Mouse (Mus musculus): ENCODE data around the gene Ccdc40. TPM values are rescaled to one million over a fixed set of nuclear protein-coding genes. Genes with fewer than 3 reads are reported as not detected.
"Not testable (repeated sequence)": the region's sequence is repeated elsewhere in the genome, so short reads cannot be mapped to it uniquely, and the experiment has no call there.

Ccdc40 gene
- polyA plus RNA-seq, 1 experiment from 2014 or later, result 19.1 TPM

GRCm38 (mm10) chr11:119272492-119272891, 44.1 kb downstream of the Ccdc40 start:
- 59% methylated on average over 3 of the region's 3 CpGs for WGBS
- not testable (repeated sequence) for H3K4me3 ChIP-seq; H3K4me2 ChIP-seq (replicated peaks); H3K27me3 ChIP-seq; H3K27ac ChIP-seq; H3K9me3 ChIP-seq (replicated peaks); ATAC-seq (ENCODE audit: low FRiP score); H3K9ac ChIP-seq
- Histone ChIP-seq H3K4me1 (peaks cover 14% of the 10 kb centered on the region), H3K36me3 (peaks cover 37% of the 10 kb centered on the region)

DNA sequence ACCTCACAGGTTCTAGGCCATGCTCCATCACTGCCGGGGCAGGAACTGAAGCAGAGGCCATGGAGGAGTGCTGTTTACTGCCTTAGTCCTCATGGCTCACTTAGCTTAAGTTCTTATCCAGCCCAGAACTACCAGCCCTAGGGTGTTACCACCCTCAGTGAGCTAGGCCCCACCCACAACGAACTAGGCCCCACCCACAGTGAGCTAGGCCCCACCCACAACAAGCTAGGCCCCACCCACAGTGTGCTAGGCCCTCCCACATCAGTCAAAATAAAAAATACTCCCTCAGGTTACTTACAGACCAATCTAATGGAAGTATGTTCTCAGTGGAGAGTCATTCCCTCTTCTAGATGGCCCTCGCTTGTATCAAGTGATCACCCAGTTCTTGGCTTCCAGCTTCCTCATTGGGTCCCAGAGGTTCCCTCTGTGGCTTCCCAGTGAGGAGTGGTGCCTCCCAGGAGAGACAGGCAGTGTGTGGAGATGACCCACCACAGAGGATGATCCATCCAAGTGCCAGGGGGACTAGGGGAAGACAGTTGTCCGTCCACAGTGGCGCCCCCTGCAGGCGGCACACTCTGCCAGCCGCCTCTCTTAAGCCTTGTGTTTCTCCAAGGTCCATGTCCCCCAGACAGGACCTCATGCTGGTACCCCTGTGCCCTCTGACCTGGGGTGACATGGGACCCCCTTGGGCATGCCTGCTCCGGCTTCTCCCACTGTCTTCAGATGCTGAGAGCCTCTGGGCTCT, 45.0 kb downstream of the Ccdc40 start:
- Histone ChIP-seq H3K9ac (no peak overlapping the region), H3K4me3 (no peak overlapping the region), H3K4me2 (replicated peaks) (no peak overlapping the region), H3K4me1 (peaks cover 8% of the 10 kb centered on the region), H3K36me3 (peaks cover 41% of the 10 kb centered on the region), H3K27me3 (no peaks in the 10 kb centered on the region), H3K27ac (no peak overlapping the region), H3K9me3 (replicated peaks) (no peaks in the 10 kb centered on the region)
- no peak for ATAC-seq (ENCODE audit: low FRiP score)
- 84% methylated on average over 8 of the region's 8 CpGs for whole genome bisulfite sequencing

DNA sequence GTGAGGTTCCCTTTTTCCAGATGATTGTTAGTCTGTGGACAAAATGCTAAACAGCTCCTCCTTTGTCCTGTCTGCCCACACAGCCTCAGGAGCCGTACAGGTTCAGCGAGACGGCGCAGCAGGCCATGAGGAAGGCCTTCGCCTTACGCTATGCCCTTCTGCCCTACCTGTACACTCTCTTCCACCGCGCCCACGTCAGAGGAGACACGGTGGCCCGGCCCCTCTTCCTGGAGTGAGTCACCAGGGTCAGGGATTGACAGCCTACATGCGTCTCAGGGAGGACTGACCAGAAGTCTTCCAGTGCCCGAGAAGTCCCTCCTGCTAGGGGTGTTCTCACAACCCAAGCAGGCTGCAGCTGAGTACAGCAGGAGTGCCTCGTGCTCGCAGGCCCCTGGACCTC, 52.7 kb downstream of the Ccdc40 start:
- no peak overlapping the region for H3K4me3 ChIP-seq
- no peak overlapping the region for H3K4me2 ChIP-seq (replicated peaks)
- 86% methylated on average over 15 of the region's 15 CpGs for WGBS
- H3K9me3 ChIP-seq (replicated peaks), result no peaks in the 10 kb centered on the region
- no peak for ATAC-seq (ENCODE audit: low FRiP score)
- H3K27ac ChIP-seq, result no peak overlapping the region
- no peaks in the 10 kb centered on the region for H3K4me1 ChIP-seq
- peaks cover 61% of the 10 kb centered on the region for H3K36me3 ChIP-seq
- no peak overlapping the region for H3K9ac ChIP-seq
- no peaks in the 10 kb centered on the region for H3K27me3 ChIP-seq

GRCm38 (mm10) chr11:119285791-119286527, 57.6 kb downstream of the Ccdc40 start:
- peaks cover 77% of the 10 kb centered on the region for H3K36me3 ChIP-seq
- 76% methylated on average over 9 of the region's 9 CpGs for WGBS
- no peak overlapping the region for H3K27ac ChIP-seq

GRCm38 (mm10) chr11:119287207-119287992, 59.0 kb downstream of the Ccdc40 start:
- 92% methylated on average over 20 of the region's 20 CpGs for WGBS
- ATAC-seq (ENCODE audit: low FRiP score), result no peak
- Histone ChIP-seq H3K4me1 (no peaks in the 10 kb centered on the region), H3K4me3 (no peak overlapping the region), H3K27me3 (no peaks in the 10 kb centered on the region), H3K27ac (no peak overlapping the region), H3K9me3 (replicated peaks) (no peaks in the 10 kb centered on the region), H3K36me3 (peaks cover 80% of the 10 kb centered on the region), H3K9ac (no peak overlapping the region), H3K4me2 (replicated peaks) (no peak overlapping the region)

More at GRCm38 (mm10) chr11:119285791-119286527, 57.6 kb downstream of the Ccdc40 start:
- Histone ChIP-seq H3K4me1 (no peaks in the 10 kb centered on the region), H3K9ac (no peak overlapping the region), H3K27me3 (no peaks in the 10 kb centered on the region), H3K4me3 (no peak overlapping the region), H3K4me2 (replicated peaks) (no peak overlapping the region), H3K9me3 (replicated peaks) (no peaks in the 10 kb centered on the region)
- ATAC-seq (ENCODE audit: low FRiP score), result no peak

DNA sequence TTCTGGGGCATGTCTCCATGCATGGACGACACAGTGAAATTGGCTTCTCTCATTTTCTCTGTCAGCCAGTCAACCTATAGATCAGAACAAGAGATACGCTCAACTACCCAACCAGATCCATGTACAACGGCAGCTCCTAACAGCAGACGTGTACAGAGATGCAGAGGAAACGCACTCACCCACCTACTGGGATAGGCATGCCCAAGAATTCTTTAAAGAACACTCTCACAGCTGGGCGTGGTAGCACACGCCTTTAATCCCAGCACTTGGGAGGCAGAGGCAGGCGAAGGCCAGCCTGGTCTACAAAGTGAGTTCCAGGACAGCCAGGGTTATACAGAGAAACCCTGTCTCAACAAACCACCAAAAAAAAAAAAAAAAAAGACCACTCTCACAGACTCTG, 64.5 kb downstream of the Ccdc40 start:
- H3K27ac ChIP-seq; H3K4me3 ChIP-seq; H3K4me1 ChIP-seq; H3K9ac ChIP-seq; ATAC-seq (ENCODE audit: low FRiP score); H3K4me2 ChIP-seq (replicated peaks); H3K9me3 ChIP-seq (replicated peaks); H3K27me3 ChIP-seq: not testable (repeated sequence)
- peaks cover 96% of the 10 kb centered on the region for H3K36me3 ChIP-seq
- WGBS, result 95% methylated on average over 8 of the region's 8 CpGs

GRCm38 (mm10) chr11:119297996-119298395, 69.6 kb downstream of the Ccdc40 start:
- Histone ChIP-seq H3K9ac (no peak overlapping the region), H3K9me3 (replicated peaks) (no peaks in the 10 kb centered on the region), H3K36me3 (peaks cover 52% of the 10 kb centered on the region), H3K4me3 (no peak overlapping the region), H3K27me3 (no peaks in the 10 kb centered on the region), H3K4me2 (replicated peaks) (peak overlapping the region; percentile 93), H3K27ac (no peak overlapping the region), H3K4me1 (peaks cover 20% of the 10 kb centered on the region)
- WGBS, result 88% methylated on average over 6 of the region's 6 CpGs
- no peak for ATAC-seq (ENCODE audit: low FRiP score)

GRCm38 (mm10) chr11:119298917-119299316, 70.5 kb downstream of the Ccdc40 start:
- 22% methylated on average over 7 of the region's 7 CpGs for WGBS
- no peak for ATAC-seq (ENCODE audit: low FRiP score)

DNA sequence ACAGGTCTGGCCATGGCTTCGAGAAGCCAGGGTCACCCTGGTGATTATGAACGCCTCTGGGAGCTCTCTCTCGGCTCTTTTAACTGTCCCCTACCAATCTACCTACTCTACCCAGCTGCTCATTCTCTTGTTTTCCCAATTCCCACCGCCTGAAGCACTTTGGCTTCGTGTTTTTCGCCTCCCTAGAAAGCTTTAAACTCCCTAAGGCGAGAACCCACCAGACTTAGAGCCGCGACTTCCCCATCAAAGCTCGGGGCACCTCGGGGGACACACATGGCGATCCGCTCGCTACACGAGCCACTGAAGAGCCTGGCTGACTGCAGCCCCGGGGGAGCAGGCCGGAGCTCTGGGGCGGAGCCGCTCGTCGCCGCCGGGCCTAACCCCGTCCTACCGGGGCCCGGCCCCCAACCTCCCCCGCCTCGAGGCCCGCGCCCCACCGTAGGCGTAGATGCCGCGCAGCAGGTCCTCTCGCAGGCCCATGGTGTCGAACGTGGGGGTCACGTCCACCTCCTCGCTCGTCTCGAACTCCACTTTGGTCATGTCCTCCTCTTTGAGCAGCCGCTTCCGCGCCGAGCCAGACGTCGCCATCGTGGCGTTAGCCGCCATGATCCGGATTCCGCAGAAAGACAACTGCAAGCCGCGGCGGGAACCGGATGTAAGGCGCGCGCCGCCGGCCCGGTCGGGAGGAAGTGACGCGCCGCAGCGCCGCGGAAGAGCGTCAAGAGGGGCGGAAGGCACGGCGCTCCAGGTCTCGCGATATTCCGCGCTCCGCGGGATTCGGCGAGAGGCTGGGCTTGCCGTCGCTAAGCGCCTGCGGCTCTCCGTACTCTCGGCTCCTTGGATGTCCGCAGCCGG, 71.2 kb downstream of the Ccdc40 start, which contains the start of gene Eif4a3:
Gene Eif4a3 (minus strand): TSS at position 699 of the 855 bp plus-strand sequence.
- Histone ChIP-seq H3K27ac (peak within 1 kb of the TSS; percentile 92), H3K9ac (peak within 1 kb of the TSS; percentile 96), H3K36me3 (peaks cover 36% of the 10 kb centered on the region), H3K4me3 (peak within 1 kb of the TSS; percentile 96), H3K27me3 (peaks cover 11% of the 10 kb centered on the region), H3K9me3 (replicated peaks) (no peaks in the 10 kb centered on the region), H3K4me2 (replicated peaks) (peak within 1 kb of the TSS; percentile 93), H3K4me1 (peaks cover 20% of the 10 kb centered on the region)
- ATAC-seq (ENCODE audit: low FRiP score), result peak; percentile 93
- WGBS, result under 1% methylated on average over 89 of the region's 89 CpGs

More at GRCm38 (mm10) chr11:119298917-119299316, 70.5 kb downstream of the Ccdc40 start:
- peak overlapping the region; percentile 96 for H3K9ac ChIP-seq
- H3K27ac ChIP-seq, result no peak overlapping the region
- H3K36me3 ChIP-seq, result peaks cover 43% of the 10 kb centered on the region
- peak overlapping the region; percentile 93 for H3K4me2 ChIP-seq (replicated peaks)
- H3K4me1 ChIP-seq, result peaks cover 20% of the 10 kb centered on the region
- no peaks in the 10 kb centered on the region for H3K9me3 ChIP-seq (replicated peaks)
- peaks cover 6% of the 10 kb centered on the region; the same call in 1 of the 2 replicates for H3K27me3 ChIP-seq
- peak overlapping the region; percentile 96 for H3K4me3 ChIP-seq

GRCm38 (mm10) chr11:119300246-119300935, 72.0 kb downstream of the Ccdc40 start:
- Histone ChIP-seq H3K9ac (peak overlapping the region; percentile 96), H3K27me3 (peaks cover 15% of the 10 kb centered on the region), H3K4me3 (peak overlapping the region; percentile 96), H3K27ac (peak overlapping the region; percentile 92), H3K4me1 (peaks cover 20% of the 10 kb centered on the region), H3K4me2 (replicated peaks) (peak overlapping the region; percentile 67), H3K36me3 (peaks cover 28% of the 10 kb centered on the region), H3K9me3 (replicated peaks) (no peaks in the 10 kb centered on the region)
- ATAC-seq (ENCODE audit: low FRiP score), result no peak; the same call in 1 of the 2 replicates
- 2% methylated on average over 31 of the region's 31 CpGs for WGBS

GRCm38 (mm10) chr11:119300986-119301385, 72.6 kb downstream of the Ccdc40 start:
- H3K4me2 ChIP-seq (replicated peaks), result peak overlapping the region; percentile 67
- 41% methylated on average over 2 of the region's 2 CpGs for WGBS
- H3K27me3 ChIP-seq, result peaks cover 15% of the 10 kb centered on the region
- peaks cover 20% of the 10 kb centered on the region for H3K4me1 ChIP-seq
- no peaks in the 10 kb centered on the region for H3K9me3 ChIP-seq (replicated peaks)
- no peak for ATAC-seq (ENCODE audit: low FRiP score)
- H3K36me3 ChIP-seq, result peaks cover 22% of the 10 kb centered on the region
- H3K27ac ChIP-seq, result no peak overlapping the region
- no peak overlapping the region for H3K9ac ChIP-seq
- no peak overlapping the region for H3K4me3 ChIP-seq
